Mouse (Mus musculus): ENCODE results near the gene Ntrk2.

DNA sequence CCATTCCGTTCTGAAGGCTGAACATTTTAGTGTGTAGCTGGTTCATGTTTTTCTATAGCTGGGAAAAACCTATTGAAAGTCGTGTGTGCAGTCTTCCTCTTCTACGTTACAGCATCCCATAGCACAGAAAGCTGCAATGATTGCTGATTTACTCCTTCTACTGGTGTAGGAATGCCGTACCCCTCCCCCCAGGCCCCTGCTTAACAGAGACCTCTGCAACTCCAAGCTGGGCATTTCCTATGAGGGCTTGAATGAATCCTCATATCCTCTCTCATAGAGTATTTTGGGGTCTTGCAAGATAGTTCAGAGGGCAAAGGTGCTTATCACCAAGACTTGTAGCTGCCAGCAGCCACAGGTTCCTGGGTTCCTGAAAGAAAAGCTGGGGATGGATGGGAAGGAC, 148.0 kb downstream of the Ntrk2 start:
- TF ChIP-seq POLR2A (IDR thresholded peaks at IDR 0.05; ENCODE audit: insufficient read depth, low read depth, low read length) (no peak), CTCF (IDR thresholded peaks at IDR 0.05; ENCODE audit: insufficient read depth, low read depth, low read length) (no peak)

All from olfactory bulb, adult 2 months (tissue).